Mouse (Mus musculus) small intestine, adult 2 months (tissue): ENCODE data around the gene Atg9b.

Source experiments
- CTCF ChIP-seq: fragments of 200-500 bp; IDR thresholded peaks from 2 replicates; pipeline ENCODE4 v1.5.1; 2012; ENCODE audit warnings: low read depth, mild to moderate bottlenecking, control low read depth, inconsistent platforms, low read length, moderate library complexity, mixed read lengths; ENCODE audit not compliant: insufficient replicate concordance, insufficient read length; ENCODE audit errors: extremely low read depth
- POLR2A ChIP-seq: fragments of 200-500 bp; IDR thresholded peaks from 2 replicates; pipeline ENCODE4 v1.6.1; 2012; ENCODE audit warnings: low read depth, mild to moderate bottlenecking, control low read depth, inconsistent platforms, low read length, moderate library complexity

DNA sequence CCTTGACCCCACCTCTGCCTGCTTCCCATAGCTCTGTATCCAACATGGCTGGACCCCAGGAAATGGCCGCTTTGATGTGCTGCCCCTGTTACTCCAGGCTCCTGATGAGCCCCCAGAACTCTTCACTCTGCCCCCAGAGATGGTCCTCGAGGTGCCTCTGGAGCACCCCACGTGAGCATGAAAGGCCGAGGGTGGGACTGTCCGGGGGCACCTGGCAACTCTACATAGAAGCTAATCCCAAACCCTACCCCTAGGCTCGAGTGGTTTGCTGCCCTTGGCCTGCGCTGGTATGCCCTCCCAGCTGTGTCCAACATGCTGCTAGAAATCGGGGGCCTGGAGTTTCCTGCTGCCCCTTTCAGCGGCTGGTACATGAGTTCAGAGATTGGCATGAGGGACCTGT lies 22.2 kb downstream of the Atg9b start:
- TF ChIP-seq CTCF (no peak), POLR2A (no peak)
